Mouse (Mus musculus): ENCODE data around the gene Katnbl1. TPM values are rescaled to one million over a fixed set of nuclear protein-coding genes. Genes with fewer than 3 reads are reported as not detected.

Gene Katnbl1
- 16.8 TPM for polyA plus RNA-seq (2017; shearing (Covaris generic))

GRCm38 (mm10) chr2:112378973-112379898, at the start of gene Katnbl1:
Katnbl1 (plus strand) TSS chr2:112379211.

GRCm38 (mm10) chr2:112367726-112368673, 11.0 kb upstream of the Katnbl1 start, which contains the start of gene Emc4:
Emc4 (minus strand) TSS chr2:112368027.

GRCm38 (mm10) chr2:112454862-112455564, 76.0 kb downstream of the Katnbl1 start, which contains the start of gene Emc7:
Emc7 (plus strand) TSS chr2:112454997.

Other genes starting within 250 kb of the Katnbl1 start
- gene Olfr1316, start 244.2 kb upstream of the Katnbl1 start, polyA plus RNA-seq (2017; shearing (Covaris generic)) = not detected
- gene Olfr1317, start 238.9 kb upstream of the Katnbl1 start, polyA plus RNA-seq (2017; shearing (Covaris generic)) = not detected
- not detected for gene Olfr1318, start 225.0 kb upstream of the Katnbl1 start, polyA plus RNA-seq (2017; shearing (Covaris generic))
- gene Lpcat4, start 139.7 kb upstream of the Katnbl1 start, polyA plus RNA-seq (2017; shearing (Covaris generic)) = 96.7 TPM
- not detected for gene Nutm1, start 119.9 kb upstream of the Katnbl1 start, polyA plus RNA-seq (2017; shearing (Covaris generic))
- 131 TPM for gene Nop10, start 117.3 kb upstream of the Katnbl1 start, polyA plus RNA-seq (2017; shearing (Covaris generic))
- 39.5 TPM for gene Slc12a6, start 113.4 kb upstream of the Katnbl1 start, polyA plus RNA-seq (2017; shearing (Covaris generic))
- gene Gm21985, start 112.9 kb upstream of the Katnbl1 start, polyA plus RNA-seq (2017; shearing (Covaris generic)) = not detected
- gene Emc4, start 11.2 kb upstream of the Katnbl1 start, polyA plus RNA-seq (2017; shearing (Covaris generic)) = 66.4 TPM
- gene Emc7, start 75.8 kb downstream of the Katnbl1 start, polyA plus RNA-seq (2017; shearing (Covaris generic)) = 15.7 TPM
- not detected for gene Chrm5, start 101.6 kb downstream of the Katnbl1 start, polyA plus RNA-seq (2017; shearing (Covaris generic))
- 40.9 TPM for gene Aven, start 113.8 kb downstream of the Katnbl1 start, polyA plus RNA-seq (2017; shearing (Covaris generic))